Mouse (Mus musculus) embryonic fibroblast, embryonic 13.5 days (primary cell): ENCODE results near the gene E130114P18Rik.

ENCODE experiments used
- CTCF ChIP-seq: IDR thresholded peaks from 2 replicates; pipeline ENCODE4 v1.5.1; 2011; ENCODE audit warnings: mild to moderate bottlenecking, control low read depth, low read length, moderate library complexity, borderline replicate concordance; ENCODE audit not compliant: insufficient read depth
- POLR2A ChIP-seq: IDR thresholded peaks from 2 replicates; pipeline ENCODE4 v1.6.1; 2011; ENCODE audit warnings: low read depth, mild to moderate bottlenecking, control low read depth, low read length, moderate library complexity

- TF ChIP-seq CTCF: no peak
- no peak for TF ChIP-seq POLR2A
These were observed 10.9 kb downstream of the E130114P18Rik start for GRCm38 (mm10) chr4:97767025-97767424.
